Mouse (Mus musculus) limb, embryonic 15.5 days (tissue): ENCODE results near the gene Adamts20. TPM values are rescaled to one million over a fixed set of nuclear protein-coding genes. Genes with fewer than 3 reads are reported as not detected.
"Not testable (repeated sequence)": the region's sequence is repeated elsewhere in the genome, so short reads cannot be mapped to it uniquely, and the experiment has no call there.

Experiments
- ATAC-seq: fragments of 200-750 bp; cut with Nextera tagmentation; 2 replicates; pipeline ENCODE4 v1.8.0; 2017; ENCODE audit warnings: low read depth, moderate TSS enrichment; ENCODE audit not compliant: insufficient number of reproducible peaks, low FRiP score, low TSS enrichment
- H3K27ac ChIP-seq: fragments of 300-500 bp; sonication (generic); 2 replicates; pipeline ENCODE4 v1.5.1; 2015; ENCODE audit warnings: moderate library complexity, mild to moderate bottlenecking, inconsistent platforms
- H3K27me3 ChIP-seq: fragments of 300-500 bp; sonication (generic); 2 replicates; pipeline ENCODE4 v1.6.1; 2015; ENCODE audit warnings: inconsistent platforms
- H3K36me3 ChIP-seq: fragments of 300-500 bp; sonication (generic); 2 replicates; pipeline ENCODE4 v1.6.1; 2015; ENCODE audit warnings: inconsistent platforms
- H3K4me1 ChIP-seq: fragments of 300-500 bp; sonication (generic); 2 replicates; pipeline ENCODE4 v1.6.1; 2015; ENCODE audit warnings: inconsistent platforms
- H3K4me2 ChIP-seq: fragments of 300-500 bp; sonication (generic); 2 replicates; pipeline ENCODE4 v1.6.1; 2015; ENCODE audit warnings: mild to moderate bottlenecking, inconsistent platforms
- H3K4me3 ChIP-seq: fragments of 300-500 bp; sonication (generic); 2 replicates; pipeline ENCODE4 v1.5.1; 2015; ENCODE audit warnings: mild to moderate bottlenecking, inconsistent platforms
- H3K9ac ChIP-seq: fragments of 300-500 bp; sonication (generic); 2 replicates; pipeline ENCODE4 v1.6.1; 2015; ENCODE audit warnings: inconsistent platforms
- H3K9me3 ChIP-seq: fragments of 300-500 bp; sonication (generic); 2 replicates; pipeline ENCODE4 v1.6.1; 2016; ENCODE audit warnings: inconsistent platforms
- WGBS: fragments of 180-500 bp; shearing (Covaris S2); methylation state at CpG from one replicate; pipeline ENCODE4 v1.1.7; 2015; 5-methylcytosine and 5-hydroxymethylcytosine counted together
- polyA plus RNA-seq: library from polyadenylated mRNA; unstranded; fragments of >200 nt; fragmentation: Nextera tagmentation; extraction: Ambion mirVana; gene quantifications from 2 replicates; pipeline ENCODE4 v1.2.1, GENCODE M21; 2015

Gene Adamts20
- polyA plus RNA-seq, 1 experiment from 2014 or later = 4.3 TPM

GRCm38 (mm10) chr15:94404071-94404545 lies 61.1 kb downstream of the Adamts20 start:
- H3K4me3 ChIP-seq = peak overlapping the region; percentile 70
- peak overlapping the region; percentile 97 for H3K4me2 ChIP-seq
- peak overlapping the region; percentile 68; the same call in 1 of the 2 replicates for H3K27ac ChIP-seq
- WGBS = under 1% methylated on average over 60 of the region's 65 CpGs
- ATAC-seq = peak; percentile 89
- no peaks in the 10 kb centered on the region for H3K9me3 ChIP-seq
- peaks cover 18% of the 10 kb centered on the region for H3K4me1 ChIP-seq
- H3K36me3 ChIP-seq = no peaks in the 10 kb centered on the region
- peak overlapping the region; percentile 58 for H3K9ac ChIP-seq
- peaks cover 29% of the 10 kb centered on the region for H3K27me3 ChIP-seq

DNA sequence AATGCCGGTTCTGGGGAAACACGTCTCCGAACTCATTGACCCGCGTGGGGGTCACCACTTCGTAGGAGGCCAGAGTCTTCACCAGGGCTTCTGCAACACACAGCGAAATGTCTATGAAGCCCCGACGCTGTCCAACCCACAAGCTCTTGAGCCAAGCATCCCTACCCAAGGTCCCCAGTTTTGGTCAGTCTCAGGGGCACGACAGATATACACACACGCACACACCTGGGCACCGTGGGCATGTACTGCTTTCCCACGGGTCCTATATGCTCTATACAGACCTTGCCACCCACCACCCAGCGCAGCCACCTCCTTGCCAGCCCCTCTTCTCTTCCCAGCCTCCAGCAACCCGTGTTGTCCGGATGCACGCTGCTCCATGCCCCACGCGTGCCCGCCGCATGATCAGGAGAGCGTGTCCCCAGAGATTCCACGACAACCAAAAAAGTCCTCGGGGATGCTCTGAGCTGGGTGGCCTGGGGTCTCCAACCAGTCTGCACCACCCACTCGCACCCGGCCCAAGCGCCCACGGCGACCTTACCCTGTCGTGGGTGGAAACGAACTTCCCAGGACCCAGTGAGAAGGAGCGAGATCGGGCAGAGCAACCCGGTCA lies 61.7 kb downstream of the Adamts20 start:
- H3K4me3 ChIP-seq = peak overlapping the region; percentile 70
- no peaks in the 10 kb centered on the region for H3K9me3 ChIP-seq
- H3K9ac ChIP-seq = peak overlapping the region; percentile 58
- peak overlapping the region; percentile 97 for H3K4me2 ChIP-seq
- 1% methylated on average over 34 of the region's 34 CpGs for WGBS
- peak; percentile 12; the same call in 1 of the 2 replicates for ATAC-seq
- peak overlapping the region; percentile 68; the same call in 1 of the 2 replicates for H3K27ac ChIP-seq
- no peaks in the 10 kb centered on the region for H3K36me3 ChIP-seq
- peaks cover 18% of the 10 kb centered on the region for H3K4me1 ChIP-seq
- peaks cover 29% of the 10 kb centered on the region for H3K27me3 ChIP-seq

GRCm38 (mm10) chr15:94403018-94403417 lies 62.2 kb downstream of the Adamts20 start:
- WGBS = 6% methylated on average over 15 of the region's 15 CpGs
- H3K9ac ChIP-seq = no peak overlapping the region
- no peak overlapping the region for H3K27ac ChIP-seq
- peak overlapping the region; percentile 70 for H3K4me3 ChIP-seq
- H3K27me3 ChIP-seq = peaks cover 29% of the 10 kb centered on the region
- H3K4me2 ChIP-seq = peak overlapping the region; percentile 97
- no peaks in the 10 kb centered on the region for H3K9me3 ChIP-seq
- no peak for ATAC-seq
- H3K36me3 ChIP-seq = no peaks in the 10 kb centered on the region
- peaks cover 18% of the 10 kb centered on the region for H3K4me1 ChIP-seq

- Histone ChIP-seq H3K9me3 (no peaks in the 10 kb centered on the region), H3K4me3 (no peak overlapping the region), H3K9ac (no peak overlapping the region), H3K4me2 (no peak overlapping the region), H3K27me3 (no peaks in the 10 kb centered on the region), H3K4me1 (no peaks in the 10 kb centered on the region), H3K27ac (no peak overlapping the region), H3K36me3 (no peaks in the 10 kb centered on the region)
- 58% methylated on average over 7 of the region's 7 CpGs for WGBS
- no peak for ATAC-seq
Measured at GRCm38 (mm10) chr15:94392737-94393136, 72.5 kb downstream of the Adamts20 start.

DNA sequence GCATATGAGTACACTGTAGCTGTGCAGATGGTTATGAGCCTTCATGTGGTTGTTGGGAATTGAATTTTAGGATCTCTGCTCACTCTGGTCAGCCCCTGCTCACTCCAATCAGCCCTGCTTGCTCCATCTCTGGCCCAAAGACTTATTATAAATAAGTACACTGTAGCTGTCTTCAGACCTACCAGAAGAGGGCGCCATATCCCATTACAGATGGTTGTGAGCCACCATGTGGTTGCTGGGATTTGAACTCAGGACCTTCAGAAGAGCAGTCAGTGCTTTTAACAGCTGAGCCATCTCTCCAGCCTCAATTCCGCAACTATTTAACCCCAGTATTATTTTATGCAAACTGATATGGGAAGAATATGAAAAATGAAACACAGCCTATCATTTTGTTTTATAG lies 75.1 kb downstream of the Adamts20 start:
- not testable (repeated sequence) for H3K9me3 ChIP-seq, H3K4me1 ChIP-seq, ATAC-seq, H3K4me3 ChIP-seq, H3K36me3 ChIP-seq, H3K27me3 ChIP-seq, H3K4me2 ChIP-seq, H3K27ac ChIP-seq, H3K9ac ChIP-seq
- WGBS = 76% methylated on average over 2 of the region's 2 CpGs

- ATAC-seq = no peak
- Histone ChIP-seq H3K4me1 (no peaks in the 10 kb centered on the region), H3K36me3 (no peaks in the 10 kb centered on the region), H3K9me3 (no peaks in the 10 kb centered on the region), H3K4me3 (no peak overlapping the region), H3K9ac (no peak overlapping the region), H3K27ac (no peak overlapping the region), H3K4me2 (no peak overlapping the region), H3K27me3 (no peaks in the 10 kb centered on the region)
- WGBS = 89% methylated on average over 7 of the region's 9 CpGs
Measured at GRCm38 (mm10) chr15:94379425-94379824, 85.8 kb downstream of the Adamts20 start.

- Histone ChIP-seq H3K27me3 (no peaks in the 10 kb centered on the region), H3K9me3 (no peaks in the 10 kb centered on the region), H3K4me2 (no peak overlapping the region), H3K9ac (no peak overlapping the region), H3K27ac (no peak overlapping the region), H3K4me1 (no peaks in the 10 kb centered on the region), H3K4me3 (no peak overlapping the region), H3K36me3 (no peaks in the 10 kb centered on the region)
- WGBS = 71% methylated on average over 7 of the region's 7 CpGs
- no peak for ATAC-seq
Measured at GRCm38 (mm10) chr15:94372548-94372947, 92.7 kb downstream of the Adamts20 start.

DNA sequence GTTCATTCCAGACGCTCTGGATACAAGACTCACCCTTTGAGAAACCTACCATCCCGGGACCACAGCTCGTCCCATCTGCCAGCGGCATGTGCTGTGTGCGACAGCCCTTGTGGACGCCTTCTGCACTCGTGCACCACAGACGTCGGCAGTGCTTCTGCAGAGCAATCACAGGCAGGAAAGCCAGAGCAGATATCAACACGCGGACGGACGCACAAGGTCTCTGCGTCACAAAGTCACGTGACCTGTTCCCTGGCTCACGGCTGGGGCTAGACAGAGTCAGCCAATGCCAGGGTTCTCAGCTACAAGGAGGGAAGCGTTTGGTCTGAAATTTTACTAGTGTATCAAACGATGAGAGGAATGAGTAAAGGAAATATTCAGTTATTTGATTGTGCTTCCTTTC lies 116.2 kb downstream of the Adamts20 start:
- Histone ChIP-seq H3K27ac (no peak overlapping the region), H3K9me3 (no peaks in the 10 kb centered on the region), H3K4me1 (no peaks in the 10 kb centered on the region), H3K4me3 (no peak overlapping the region), H3K9ac (no peak overlapping the region), H3K4me2 (no peak overlapping the region), H3K36me3 (no peaks in the 10 kb centered on the region), H3K27me3 (no peaks in the 10 kb centered on the region)
- 84% methylated on average over 18 of the region's 18 CpGs for WGBS
- ATAC-seq = no peak

DNA sequence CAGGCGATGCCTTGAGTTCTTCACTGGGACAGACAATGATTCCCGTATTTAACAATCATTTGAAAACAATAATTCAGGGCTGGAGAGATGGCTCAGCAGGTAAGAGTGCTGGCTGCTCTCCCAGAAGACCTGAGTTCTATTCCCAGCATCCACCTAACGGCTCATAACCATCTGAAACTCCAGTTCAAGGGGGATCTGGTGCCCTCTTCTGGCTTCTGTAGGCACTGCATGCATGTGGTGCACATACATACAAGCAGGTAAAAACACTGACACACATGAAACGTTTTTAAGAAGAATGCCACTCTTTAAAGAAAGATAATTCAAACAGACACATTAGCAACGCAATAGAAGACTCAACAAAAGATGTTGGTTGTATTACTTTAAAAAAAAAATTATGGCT lies 120.9 kb downstream of the Adamts20 start:
- WGBS = 90% methylated on average over 5 of the region's 5 CpGs
- ATAC-seq = no peak

DNA sequence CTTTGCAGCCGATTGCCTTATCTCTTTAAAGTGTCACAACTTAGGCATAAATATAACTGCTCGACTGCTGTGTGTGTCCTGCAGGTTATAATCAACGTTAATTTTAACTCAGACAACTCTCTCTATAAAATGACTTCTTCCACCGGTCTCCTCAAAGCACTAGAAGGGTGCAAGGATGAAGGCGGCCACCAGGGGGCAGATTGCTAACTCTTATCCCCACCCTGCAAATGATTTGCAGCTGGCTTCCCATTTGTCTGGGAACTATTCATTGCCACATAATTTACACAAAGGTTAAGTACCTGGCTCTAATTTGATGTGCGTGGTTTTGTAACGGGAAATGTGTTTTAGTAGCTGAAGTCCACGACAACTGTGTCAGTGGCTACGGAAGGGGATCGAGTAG lies 122.9 kb downstream of the Adamts20 start:
- no peak overlapping the region for H3K27ac ChIP-seq
- H3K9ac ChIP-seq = no peak overlapping the region
- H3K27me3 ChIP-seq = no peaks in the 10 kb centered on the region
- no peak overlapping the region for H3K4me2 ChIP-seq
- H3K4me3 ChIP-seq = no peak overlapping the region
- 0 out of 2 replicates have a peak, but pooled peaks cover 2% of the 10 kb centered on the region for H3K4me1 ChIP-seq
- 33% methylated on average over 10 of the region's 10 CpGs for WGBS
- no peak for ATAC-seq
- no peaks in the 10 kb centered on the region for H3K36me3 ChIP-seq
- no peaks in the 10 kb centered on the region for H3K9me3 ChIP-seq

More for the DNA sequence above, 120.9 kb downstream of the Adamts20 start:
- no peaks in the 10 kb centered on the region for H3K36me3 ChIP-seq
- no peaks in the 10 kb centered on the region for H3K9me3 ChIP-seq
- H3K27me3 ChIP-seq = no peaks in the 10 kb centered on the region
- no peak overlapping the region for H3K27ac ChIP-seq
- no peak overlapping the region for H3K4me2 ChIP-seq
- H3K4me3 ChIP-seq = no peak overlapping the region
- no peaks in the 10 kb centered on the region for H3K4me1 ChIP-seq
- no peak overlapping the region for H3K9ac ChIP-seq

GRCm38 (mm10) chr15:94339011-94339410 lies 126.2 kb downstream of the Adamts20 start:
- H3K4me3 ChIP-seq = no peak overlapping the region
- no peaks in the 10 kb centered on the region for H3K9me3 ChIP-seq
- WGBS = 41% methylated on average over 8 of the region's 8 CpGs
- H3K27me3 ChIP-seq = no peaks in the 10 kb centered on the region
- no peak overlapping the region for H3K27ac ChIP-seq
- no peak overlapping the region for H3K9ac ChIP-seq
- 0 out of 2 replicates have a peak, but pooled peaks cover 2% of the 10 kb centered on the region for H3K4me1 ChIP-seq
- no peak for ATAC-seq
- H3K36me3 ChIP-seq = no peaks in the 10 kb centered on the region
- H3K4me2 ChIP-seq = no peak overlapping the region

GRCm38 (mm10) chr15:94334586-94334985 lies 130.6 kb downstream of the Adamts20 start:
- Histone ChIP-seq H3K36me3 (no peaks in the 10 kb centered on the region), H3K4me3 (no peak overlapping the region), H3K4me1 (0 out of 2 replicates have a peak, but pooled peaks cover 2% of the 10 kb centered on the region), H3K27ac (no peak overlapping the region), H3K9me3 (no peaks in the 10 kb centered on the region), H3K27me3 (no peaks in the 10 kb centered on the region), H3K9ac (no peak overlapping the region), H3K4me2 (no peak overlapping the region)
- ATAC-seq = no peak
- 50% methylated on average over 10 of the region's 10 CpGs for WGBS
